Mouse (Mus musculus) lung, adult 2 months (tissue): ENCODE measurements around the gene Fanca.

Experiments used
- CTCF ChIP-seq: fragments of 200-500 bp; IDR thresholded peaks from 2 replicates; pipeline ENCODE4 v1.5.1; 2011; ENCODE audit warnings: mild to moderate bottlenecking, low read length, control low read depth; ENCODE audit not compliant: insufficient read depth
- POLR2A ChIP-seq: fragments of 200-500 bp; IDR thresholded peaks from 2 replicates; pipeline ENCODE4 v1.6.1; 2011; ENCODE audit warnings: low read depth, mild to moderate bottlenecking, control low read depth, low read length, borderline replicate concordance; ENCODE audit errors: extremely low read depth

DNA sequence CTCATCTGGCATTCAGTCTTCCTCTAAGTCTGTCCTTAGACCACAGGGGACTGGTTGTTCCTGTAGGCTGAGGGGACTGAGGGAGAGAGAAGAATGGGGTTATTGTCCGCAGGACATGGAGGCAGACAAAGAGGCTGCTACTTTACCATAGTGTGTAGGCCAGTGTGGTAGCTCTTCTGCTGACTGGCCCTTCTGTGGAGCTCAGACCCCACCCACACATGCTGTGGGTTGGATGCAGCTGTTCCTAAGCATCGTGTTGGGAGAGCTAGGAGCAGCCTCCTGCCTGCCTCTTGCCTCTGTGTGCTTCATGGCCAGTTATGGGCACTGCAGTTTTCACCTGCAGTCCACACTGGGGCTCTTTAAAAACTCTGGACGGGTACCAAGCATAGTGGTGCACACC is 61.3 kb downstream of the Fanca start:
- TF ChIP-seq POLR2A (no peak), CTCF (no peak)
